Mouse (Mus musculus) limb, embryonic 12.5 days (tissue): ENCODE measurements around the gene Cdyl. TPM values are rescaled to one million over a fixed set of nuclear protein-coding genes. Genes with fewer than 3 reads are reported as not detected.
A peak's percentile ranks its signal among the peaks of the same experiment; 100 is the strongest.

Source experiments
- ATAC-seq: fragments of 200-750 bp; cut with Nextera tagmentation; 2 replicates; pipeline ENCODE4 v1.8.0; 2017; ENCODE audit warnings: low read depth, moderate TSS enrichment; ENCODE audit not compliant: insufficient number of reproducible peaks, insufficient read depth, low FRiP score, low TSS enrichment
- H3K27ac ChIP-seq: fragments of 300-500 bp; sonication (generic); 2 replicates; pipeline ENCODE4 v1.5.1; 2016; ENCODE audit warnings: mild to moderate bottlenecking, moderate library complexity
- H3K27me3 ChIP-seq: fragments of 300-500 bp; sonication (generic); 2 replicates; pipeline ENCODE4 v1.6.1; 2016; ENCODE audit warnings: mild to moderate bottlenecking, moderate library complexity
- H3K36me3 ChIP-seq: fragments of 300-500 bp; sonication (generic); 2 replicates; pipeline ENCODE4 v1.6.1; 2016; ENCODE audit warnings: mild to moderate bottlenecking, moderate library complexity
- H3K4me1 ChIP-seq: fragments of 300-500 bp; sonication (generic); replicated peaks from 2 replicates; pipeline ENCODE4 v1.6.1; 2016
- H3K4me2 ChIP-seq: fragments of 300-500 bp; sonication (generic); 2 replicates; pipeline ENCODE4 v1.6.1; 2016; ENCODE audit warnings: mild to moderate bottlenecking, moderate library complexity
- H3K4me3 ChIP-seq: fragments of 300-500 bp; sonication (generic); replicated peaks from 2 replicates; pipeline ENCODE4 v1.5.1; 2016; ENCODE audit warnings: mild to moderate bottlenecking
- H3K9ac ChIP-seq: fragments of 300-500 bp; sonication (generic); replicated peaks from 2 replicates; pipeline ENCODE4 v1.6.1; 2016; ENCODE audit warnings: mild to moderate bottlenecking, moderate library complexity
- H3K9me3 ChIP-seq: fragments of 300-500 bp; sonication (generic); 2 replicates; pipeline ENCODE4 v1.6.1; 2016; ENCODE audit warnings: mild to moderate bottlenecking, moderate library complexity
- WGBS: fragments of 180-500 bp; shearing (Covaris S2); methylation state at CpG from one replicate; pipeline ENCODE4 v1.1.7; 2016; 5-methylcytosine and 5-hydroxymethylcytosine counted together
- polyA plus RNA-seq: library from polyadenylated mRNA; unstranded; fragments of >200 nt; fragmentation: Nextera tagmentation; extraction: Ambion mirVana; gene quantifications from 2 replicates; pipeline ENCODE4 v1.2.1, GENCODE M21; 2016

Cdyl gene
- polyA plus RNA-seq, 1 experiment from 2014 or later: 20.7 TPM

GRCm38 (mm10) chr13:35741040-35741619 lies 81.5 kb downstream of the Cdyl start:
- Histone ChIP-seq H3K9ac (peak overlapping the region; percentile 95), H3K4me2 (peak overlapping the region; percentile 64), H3K4me3 (peak overlapping the region; percentile 92), H3K27ac (peak overlapping the region; percentile 95), H3K27me3 (peaks cover 25% of the 10 kb centered on the region), H3K4me1 (peaks cover 11% of the 10 kb centered on the region), H3K9me3 (peaks cover 7% of the 10 kb centered on the region), H3K36me3 (no peaks in the 10 kb centered on the region)
- peak; percentile 94 for ATAC-seq
- WGBS: 1% methylated on average over 57 of the region's 68 CpGs

DNA sequence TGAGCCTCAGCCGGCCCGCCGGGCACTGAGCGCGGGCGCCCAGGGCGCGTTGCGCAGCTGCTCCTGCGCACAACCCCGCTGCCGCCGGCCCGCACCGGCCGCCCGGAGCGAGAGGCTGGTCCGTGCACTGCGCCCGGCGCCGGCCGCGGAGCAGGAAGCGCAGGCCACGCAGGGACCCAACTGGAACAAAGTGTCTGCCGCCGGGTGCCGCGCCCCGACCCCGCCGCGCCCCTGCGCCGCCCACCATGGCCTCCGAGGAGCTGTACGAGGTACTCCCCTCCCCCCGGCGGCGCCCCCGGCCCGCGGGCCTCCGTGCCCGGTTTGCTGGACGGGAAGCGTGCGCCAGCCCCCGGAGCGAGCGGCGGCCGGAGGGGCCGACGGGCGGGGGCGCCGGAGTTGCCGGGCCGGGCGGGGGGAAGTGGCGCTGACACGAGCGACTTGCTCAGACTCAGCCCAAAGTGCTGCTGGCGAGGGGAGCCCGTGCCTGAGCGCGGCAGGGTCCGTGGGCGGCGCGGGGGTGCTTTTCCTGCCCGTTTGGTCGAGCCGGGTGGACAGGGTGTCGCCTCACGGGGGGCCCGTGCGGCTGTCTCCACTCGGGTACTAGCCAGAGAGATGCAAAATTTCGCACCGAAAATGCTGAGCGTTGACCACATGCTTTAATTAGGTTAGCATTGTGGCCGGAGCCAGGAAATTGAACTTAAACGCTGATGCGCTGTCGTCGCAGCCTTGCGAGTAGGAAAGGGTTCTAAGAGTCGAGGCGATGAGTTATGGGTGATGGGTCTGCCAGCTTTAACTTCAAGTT lies 82.2 kb downstream of the Cdyl start:
- WGBS: under 1% methylated on average over 76 of the region's 93 CpGs
- H3K27me3 ChIP-seq: peaks cover 25% of the 10 kb centered on the region
- peaks cover 14% of the 10 kb centered on the region for H3K9me3 ChIP-seq
- peak overlapping the region; percentile 95 for H3K27ac ChIP-seq
- peak; percentile 72 for ATAC-seq
- peaks cover 4% of the 10 kb centered on the region; the same call in 1 of the 2 replicates for H3K36me3 ChIP-seq
- peak overlapping the region; percentile 64 for H3K4me2 ChIP-seq
- H3K4me3 ChIP-seq: peak overlapping the region; percentile 92
- H3K4me1 ChIP-seq: peaks cover 11% of the 10 kb centered on the region
- peak overlapping the region; percentile 95 for H3K9ac ChIP-seq

- no peak for ATAC-seq
- H3K4me2 ChIP-seq: peak overlapping the region; percentile 64
- WGBS: 51% methylated on average over 4 of the region's 4 CpGs
- peak overlapping the region; percentile 95 for H3K9ac ChIP-seq
- no peak overlapping the region; the same call in 1 of the 2 replicates for H3K27ac ChIP-seq
- H3K4me3 ChIP-seq: peak overlapping the region; percentile 92
- H3K4me1 ChIP-seq: peaks cover 11% of the 10 kb centered on the region
- H3K27me3 ChIP-seq: peaks cover 25% of the 10 kb centered on the region
- peaks cover 21% of the 10 kb centered on the region for H3K9me3 ChIP-seq
- H3K36me3 ChIP-seq: peaks cover 8% of the 10 kb centered on the region; the same call in 1 of the 2 replicates
These were observed 83.1 kb downstream of the Cdyl start for GRCm38 (mm10) chr13:35742696-35743095.

DNA sequence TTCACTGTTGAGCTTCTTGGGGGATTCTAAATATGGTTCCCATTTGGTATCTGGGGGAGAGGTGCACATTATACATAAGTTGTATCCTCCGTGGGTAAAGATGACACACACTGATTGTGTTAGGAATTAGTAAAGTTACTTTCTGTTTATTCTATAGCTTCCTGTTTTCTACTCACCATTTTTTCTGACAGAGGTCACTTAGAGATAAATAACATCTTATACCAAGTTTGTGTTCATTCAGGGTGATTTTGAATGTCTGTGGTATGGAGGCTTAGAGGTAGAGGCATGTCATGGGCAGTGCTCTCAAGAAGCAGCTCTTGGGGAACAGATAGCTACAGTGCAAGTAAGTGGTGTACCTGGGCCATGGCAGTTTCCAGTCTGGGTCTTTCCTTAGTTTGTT lies 83.6 kb downstream of the Cdyl start:
- H3K4me3 ChIP-seq: peak overlapping the region; percentile 92
- peaks cover 23% of the 10 kb centered on the region for H3K27me3 ChIP-seq
- H3K27ac ChIP-seq: no peak overlapping the region
- peak overlapping the region; percentile 64 for H3K4me2 ChIP-seq
- peak overlapping the region; percentile 95; the same call in 1 of the 2 replicates for H3K9ac ChIP-seq
- H3K36me3 ChIP-seq: peaks cover 8% of the 10 kb centered on the region; the same call in 1 of the 2 replicates
- peaks cover 11% of the 10 kb centered on the region for H3K4me1 ChIP-seq
- WGBS: 61% methylated on average over 1 of the region's 1 CpGs
- peaks cover 24% of the 10 kb centered on the region for H3K9me3 ChIP-seq
- ATAC-seq: no peak

DNA sequence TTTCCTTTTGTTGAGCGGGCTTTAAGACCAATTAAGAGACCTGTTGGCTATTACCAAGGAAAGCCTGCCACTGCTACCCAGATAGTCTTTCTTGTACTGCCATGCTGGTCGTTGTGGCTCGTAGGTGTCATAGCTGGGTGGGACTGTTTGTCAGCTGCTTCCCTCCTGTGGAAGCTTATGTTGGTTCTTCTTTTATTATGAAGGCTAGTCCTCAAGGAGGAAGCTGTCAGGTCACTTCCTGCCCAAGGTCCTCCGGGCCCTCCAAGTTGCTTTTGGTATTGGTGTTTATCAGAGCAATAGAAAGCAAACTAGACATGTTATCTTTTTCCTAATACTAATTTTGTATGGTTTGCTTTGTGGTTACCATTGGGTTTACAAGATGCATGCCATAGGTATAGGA lies 89.6 kb downstream of the Cdyl start:
- Histone ChIP-seq H3K27ac (no peak overlapping the region), H3K4me1 (peaks cover 1% of the 10 kb centered on the region; the same call in 1 of the 2 replicates), H3K9ac (no peak overlapping the region), H3K36me3 (peaks cover 8% of the 10 kb centered on the region; the same call in 1 of the 2 replicates), H3K27me3 (no peaks in the 10 kb centered on the region), H3K4me3 (no peak overlapping the region), H3K4me2 (no peak overlapping the region), H3K9me3 (peaks cover 28% of the 10 kb centered on the region)
- 86% methylated on average over 4 of the region's 4 CpGs for WGBS
- no peak for ATAC-seq

GRCm38 (mm10) chr13:35749680-35750079 lies 90.0 kb downstream of the Cdyl start:
- H3K4me3 ChIP-seq: no peak overlapping the region
- H3K36me3 ChIP-seq: peaks cover 8% of the 10 kb centered on the region; the same call in 1 of the 2 replicates
- H3K27me3 ChIP-seq: no peaks in the 10 kb centered on the region
- no peak for ATAC-seq
- H3K27ac ChIP-seq: no peak overlapping the region
- no peak overlapping the region for H3K4me2 ChIP-seq
- H3K9ac ChIP-seq: no peak overlapping the region
- peaks cover 28% of the 10 kb centered on the region for H3K9me3 ChIP-seq
- WGBS: 90% methylated on average over 5 of the region's 5 CpGs
- H3K4me1 ChIP-seq: peaks cover 6% of the 10 kb centered on the region; the same call in 1 of the 2 replicates

GRCm38 (mm10) chr13:35752046-35752445 lies 92.4 kb downstream of the Cdyl start:
- H3K9ac ChIP-seq: no peak overlapping the region
- peaks cover 19% of the 10 kb centered on the region for H3K4me1 ChIP-seq
- H3K4me3 ChIP-seq: no peak overlapping the region
- H3K27me3 ChIP-seq: no peaks in the 10 kb centered on the region
- H3K27ac ChIP-seq: no peak overlapping the region
- no peak overlapping the region for H3K4me2 ChIP-seq
- H3K9me3 ChIP-seq: peaks cover 13% of the 10 kb centered on the region
- ATAC-seq: no peak
- H3K36me3 ChIP-seq: 0 out of 2 replicates have a peak, but pooled peaks cover 3% of the 10 kb centered on the region
- 86% methylated on average over 7 of the region's 7 CpGs for WGBS

- Histone ChIP-seq H3K9me3 (no peaks in the 10 kb centered on the region), H3K9ac (no peak overlapping the region), H3K27ac (no peak overlapping the region), H3K36me3 (no peaks in the 10 kb centered on the region), H3K4me3 (no peak overlapping the region), H3K27me3 (no peaks in the 10 kb centered on the region), H3K4me2 (no peak overlapping the region), H3K4me1 (peaks cover 19% of the 10 kb centered on the region)
- ATAC-seq: no peak
- WGBS: 93% methylated on average over 6 of the region's 6 CpGs
These were observed 95.4 kb downstream of the Cdyl start for GRCm38 (mm10) chr13:35755002-35755401.

DNA sequence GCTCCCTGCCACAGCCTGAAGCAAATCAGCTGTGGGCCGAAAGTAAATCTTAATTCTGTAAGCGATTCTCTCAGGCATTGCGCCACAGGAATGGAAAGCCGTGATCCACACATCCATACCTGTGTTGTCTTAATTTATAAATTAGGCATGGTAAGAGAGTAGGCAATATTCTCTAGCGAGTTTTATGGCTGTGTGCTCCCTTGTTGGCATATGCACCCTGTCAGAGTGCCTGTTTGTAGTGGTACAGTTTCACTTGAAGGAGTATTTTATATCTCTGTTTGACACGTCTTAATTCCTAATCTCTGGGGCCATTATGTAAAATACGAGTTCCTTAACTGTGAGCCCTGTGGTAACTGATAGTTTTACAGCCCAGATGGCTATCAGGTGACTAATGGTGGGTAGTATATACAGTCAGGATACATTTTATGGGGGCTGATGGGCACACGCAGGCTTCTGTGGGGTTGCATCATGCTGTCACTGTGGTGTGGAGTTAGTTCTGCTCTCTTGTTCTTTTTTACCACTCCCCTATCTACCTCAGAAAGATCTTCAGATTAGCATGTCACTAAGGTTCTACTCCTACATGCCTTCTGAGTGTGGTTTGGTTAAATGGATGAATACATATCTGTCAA lies 96.1 kb downstream of the Cdyl start:
- ATAC-seq: no peak
- Histone ChIP-seq H3K4me3 (no peak overlapping the region), H3K27ac (no peak overlapping the region)

GRCm38 (mm10) chr13:35756393-35757338 lies 97.0 kb downstream of the Cdyl start:
- Histone ChIP-seq H3K4me2 (no peak overlapping the region), H3K9me3 (no peaks in the 10 kb centered on the region), H3K4me3 (no peak overlapping the region), H3K4me1 (peaks cover 19% of the 10 kb centered on the region), H3K27me3 (no peaks in the 10 kb centered on the region), H3K27ac (no peak overlapping the region), H3K36me3 (no peaks in the 10 kb centered on the region), H3K9ac (no peak overlapping the region)
- WGBS: 89% methylated on average over 21 of the region's 21 CpGs
- no peak for ATAC-seq

More for the DNA sequence above, 96.1 kb downstream of the Cdyl start:
- Histone ChIP-seq H3K9me3 (no peaks in the 10 kb centered on the region), H3K4me2 (no peak overlapping the region), H3K4me1 (peaks cover 19% of the 10 kb centered on the region), H3K27me3 (no peaks in the 10 kb centered on the region), H3K9ac (no peak overlapping the region), H3K36me3 (no peaks in the 10 kb centered on the region)
- 40% methylated on average over 8 of the region's 8 CpGs for WGBS
